Mouse (Mus musculus) hindbrain, embryonic 13.5 days (tissue): ENCODE measurements around the gene 2610528A11Rik. TPM values are rescaled to one million over a fixed set of nuclear protein-coding genes. Genes with fewer than 3 reads are reported as not detected.
"Not testable (repeated sequence)": the region's sequence is repeated elsewhere in the genome, so short reads cannot be mapped to it uniquely, and the experiment has no call there.

ENCODE experiments used
- ATAC-seq: fragments of 200-750 bp; cut with Nextera tagmentation; 2 replicates; pipeline ENCODE4 v1.8.0; 2017; ENCODE audit warnings: moderate TSS enrichment; ENCODE audit not compliant: low FRiP score
- H3K27ac ChIP-seq: fragments of 300-500 bp; sonication (generic); 2 replicates; pipeline ENCODE4 v1.5.1; 2015; ENCODE audit warnings: inconsistent platforms, mild to moderate bottlenecking, moderate library complexity
- H3K27me3 ChIP-seq: fragments of 300-500 bp; sonication (generic); 2 replicates; pipeline ENCODE4 v1.6.1; 2015; ENCODE audit warnings: mild to moderate bottlenecking, inconsistent platforms
- H3K36me3 ChIP-seq: fragments of 300-500 bp; sonication (generic); 2 replicates; pipeline ENCODE4 v1.6.1; 2015; ENCODE audit warnings: mild to moderate bottlenecking, inconsistent platforms
- H3K4me1 ChIP-seq: fragments of 300-500 bp; sonication (generic); replicated peaks from 2 replicates; pipeline ENCODE4 v1.6.1; 2015; ENCODE audit warnings: inconsistent platforms
- H3K4me2 ChIP-seq: fragments of 300-500 bp; sonication (generic); 2 replicates; pipeline ENCODE4 v1.6.1; 2015; ENCODE audit warnings: inconsistent platforms, mild to moderate bottlenecking, moderate library complexity
- H3K4me3 ChIP-seq: fragments of 300-500 bp; sonication (generic); 2 replicates; pipeline ENCODE4 v1.5.1; 2015; ENCODE audit warnings: mild to moderate bottlenecking, inconsistent platforms
- H3K9ac ChIP-seq: fragments of 300-500 bp; sonication (generic); 2 replicates; pipeline ENCODE4 v1.6.1; 2015; ENCODE audit warnings: mild to moderate bottlenecking, inconsistent platforms
- H3K9me3 ChIP-seq: fragments of 300-500 bp; sonication (generic); 2 replicates; pipeline ENCODE4 v1.6.1; 2016; ENCODE audit warnings: inconsistent platforms
- WGBS: fragments of 180-500 bp; shearing (Covaris S2); methylation state at CpG from one replicate; pipeline ENCODE4 v1.1.7; 2015; 5-methylcytosine and 5-hydroxymethylcytosine counted together
- polyA plus RNA-seq: library from polyadenylated mRNA; unstranded; fragments of >200 nt; fragmentation: Nextera tagmentation; extraction: Ambion mirVana; gene quantifications from 2 replicates; pipeline ENCODE4 v1.2.1, GENCODE M21; 2015

The 2610528A11Rik gene
- polyA plus RNA-seq: 0.47 TPM in 1 of 2 replicates, not detected in the other

DNA sequence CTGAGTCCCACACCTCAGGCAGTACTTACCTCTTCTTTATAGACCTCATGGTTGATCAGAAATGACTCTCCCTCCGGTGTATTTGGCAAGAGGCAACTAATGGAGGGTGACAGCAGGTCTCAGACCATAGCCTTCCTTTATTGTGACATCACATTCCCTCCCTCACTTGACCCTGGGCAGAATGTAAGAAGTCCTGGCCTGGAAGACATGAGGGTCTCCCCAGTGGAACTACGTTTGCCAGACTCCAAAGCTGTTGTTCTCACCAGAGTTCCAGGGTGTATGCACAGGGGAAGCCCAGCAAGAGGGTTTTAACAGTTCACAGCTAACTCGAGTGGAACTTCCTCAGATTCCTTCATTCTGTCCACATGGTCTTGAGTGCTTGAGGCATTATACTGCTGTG is at the start of gene 2610528A11Rik:
Gene 2610528A11Rik, minus strand, starts transcription at position 101 of the 400 bp plus-strand sequence.
- no peaks in the 10 kb centered on the region for H3K27me3 ChIP-seq
- 72% methylated on average over 3 of the region's 3 CpGs for WGBS
- no peak within 1 kb of the TSS for H3K4me3 ChIP-seq
- no peak for ATAC-seq
- no peak within 1 kb of the TSS for H3K4me2 ChIP-seq
- no peak within 1 kb of the TSS for H3K27ac ChIP-seq
- H3K4me1 ChIP-seq: no peaks in the 10 kb centered on the region
- no peaks in the 10 kb centered on the region for H3K9me3 ChIP-seq
- H3K9ac ChIP-seq: no peak within 1 kb of the TSS
- H3K36me3 ChIP-seq: peaks cover 10% of the 10 kb centered on the region

GRCm38 (mm10) chr14:37163277-37163956 is 49.6 kb upstream of the 2610528A11Rik start:
- no peaks in the 10 kb centered on the region for H3K4me1 ChIP-seq
- ATAC-seq: no peak
- no peak overlapping the region for H3K4me3 ChIP-seq
- H3K36me3 ChIP-seq: no peaks in the 10 kb centered on the region
- 86% methylated on average over 4 of the region's 4 CpGs for WGBS
- H3K4me2 ChIP-seq: no peak overlapping the region
- no peak overlapping the region for H3K9ac ChIP-seq
- no peak overlapping the region for H3K27ac ChIP-seq
- H3K27me3 ChIP-seq: no peaks in the 10 kb centered on the region
- no peaks in the 10 kb centered on the region for H3K9me3 ChIP-seq

DNA sequence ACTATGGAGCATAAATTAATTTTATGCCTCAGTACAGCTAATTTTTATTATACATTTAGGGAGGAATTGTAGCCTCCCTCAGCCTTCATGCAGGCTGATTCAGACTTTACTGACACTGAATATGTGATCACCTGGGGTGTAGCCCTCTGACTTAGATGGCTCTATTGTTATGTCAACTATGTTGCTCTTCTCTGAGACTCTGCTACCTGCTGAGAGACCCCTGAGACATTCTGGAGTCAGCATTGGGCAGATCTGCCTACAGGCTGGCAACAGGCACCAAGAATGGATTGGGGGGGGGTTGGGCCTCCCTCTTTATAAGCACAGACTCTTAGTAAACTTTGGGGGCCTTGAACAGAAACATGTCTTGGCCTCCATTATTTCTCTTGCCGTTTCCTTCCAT is 40.6 kb upstream of the 2610528A11Rik start:
- no peak for ATAC-seq
- H3K4me3 ChIP-seq: no peak overlapping the region
- WGBS: 96% methylated on average over 1 of the region's 1 CpGs
- H3K9ac ChIP-seq: no peak overlapping the region
- H3K4me1 ChIP-seq: no peaks in the 10 kb centered on the region
- no peaks in the 10 kb centered on the region for H3K36me3 ChIP-seq
- H3K27me3 ChIP-seq: no peaks in the 10 kb centered on the region
- H3K4me2 ChIP-seq: no peak overlapping the region
- H3K27ac ChIP-seq: no peak overlapping the region
- H3K9me3 ChIP-seq: peaks cover 16% of the 10 kb centered on the region

DNA sequence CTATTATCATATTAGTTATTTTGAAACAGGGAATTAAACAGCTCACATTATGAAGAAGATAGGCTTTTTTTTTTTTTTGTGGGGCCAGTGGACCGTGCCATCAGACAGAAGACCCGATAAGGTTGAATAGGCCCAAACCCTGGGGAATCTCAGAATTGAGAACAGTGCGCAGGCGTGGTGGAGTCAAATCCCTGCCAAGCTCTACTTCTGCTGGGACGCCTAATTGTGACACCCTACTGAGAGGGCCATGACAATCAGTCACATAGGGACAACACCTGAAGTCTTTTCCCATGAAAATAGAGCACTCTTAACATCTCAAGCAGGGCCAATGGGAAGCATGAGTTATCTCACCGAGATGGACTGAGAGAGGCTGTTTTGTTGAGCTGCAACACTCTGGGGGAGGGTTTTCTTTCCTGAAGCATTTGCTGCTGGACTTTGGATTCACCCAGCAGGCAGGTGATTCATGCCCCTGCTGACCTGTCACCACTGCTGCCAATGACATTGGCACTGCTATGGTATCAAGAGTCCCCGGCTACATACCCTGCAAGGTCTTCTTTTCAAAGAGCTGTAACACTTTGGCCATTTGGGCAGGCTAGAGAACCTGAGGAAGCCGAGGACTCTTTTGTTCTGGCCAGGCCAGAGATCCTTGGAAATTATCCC is 25.4 kb upstream of the 2610528A11Rik start:
- ATAC-seq: no peak

GRCm38 (mm10) chr14:37137596-37137995 is 23.8 kb upstream of the 2610528A11Rik start:
- H3K27me3 ChIP-seq, H3K27ac ChIP-seq, H3K9ac ChIP-seq, H3K9me3 ChIP-seq, H3K4me3 ChIP-seq, H3K36me3 ChIP-seq, ATAC-seq, H3K4me2 ChIP-seq: not testable (repeated sequence)
- H3K4me1 ChIP-seq: peaks cover 11% of the 10 kb centered on the region
- 91% methylated on average over 3 of the region's 3 CpGs for WGBS

More for the DNA sequence above, 25.4 kb upstream of the 2610528A11Rik start:
- no peak overlapping the region for H3K9ac ChIP-seq
- H3K27ac ChIP-seq: no peak overlapping the region
- no peak overlapping the region for H3K4me3 ChIP-seq
- H3K9me3 ChIP-seq: no peaks in the 10 kb centered on the region
- no peaks in the 10 kb centered on the region for H3K27me3 ChIP-seq
- WGBS: 61% methylated on average over 8 of the region's 8 CpGs
- H3K4me1 ChIP-seq: peaks cover 4% of the 10 kb centered on the region
- no peak overlapping the region for H3K4me2 ChIP-seq
- H3K36me3 ChIP-seq: no peaks in the 10 kb centered on the region

GRCm38 (mm10) chr14:37136110-37136509 is 22.3 kb upstream of the 2610528A11Rik start:
- Histone ChIP-seq H3K36me3 (peaks cover 12% of the 10 kb centered on the region), H3K4me2 (no peak overlapping the region), H3K27ac (no peak overlapping the region), H3K4me1 (peaks cover 11% of the 10 kb centered on the region), H3K9me3 (no peaks in the 10 kb centered on the region), H3K27me3 (no peaks in the 10 kb centered on the region), H3K9ac (no peak overlapping the region), H3K4me3 (no peak overlapping the region)
- 88% methylated on average over 4 of the region's 4 CpGs for WGBS
- ATAC-seq: no peak

GRCm38 (mm10) chr14:37135671-37136070 is 21.8 kb upstream of the 2610528A11Rik start:
- Histone ChIP-seq H3K36me3 (peaks cover 16% of the 10 kb centered on the region), H3K4me2 (peak overlapping the region; percentile 55), H3K27me3 (no peaks in the 10 kb centered on the region), H3K27ac (peak overlapping the region; percentile 69), H3K9ac (peak overlapping the region; percentile 58), H3K4me3 (peak overlapping the region; percentile 90), H3K4me1 (peaks cover 11% of the 10 kb centered on the region), H3K9me3 (no peaks in the 10 kb centered on the region)
- peak; percentile 68 for ATAC-seq
- 2% methylated on average over 10 of the region's 10 CpGs for WGBS

- Histone ChIP-seq H3K27ac (peak within 1 kb of the TSS; percentile 89), H3K9me3 (no peaks in the 10 kb centered on the region), H3K36me3 (peaks cover 21% of the 10 kb centered on the region), H3K4me2 (peak within 1 kb of the TSS; percentile 83), H3K4me1 (peaks cover 11% of the 10 kb centered on the region), H3K9ac (peak within 1 kb of the TSS; percentile 92), H3K27me3 (no peaks in the 10 kb centered on the region), H3K4me3 (peak within 1 kb of the TSS; percentile 90)
- WGBS: under 1% methylated on average over 38 of the region's 38 CpGs
- ATAC-seq: peak; percentile 100
Observed at GRCm38 (mm10) chr14:37135127-37135593, 21.3 kb upstream of the 2610528A11Rik start, which contains the start of gene Ghitm. TSS of gene Ghitm (minus strand) at chr14:37135272.

DNA sequence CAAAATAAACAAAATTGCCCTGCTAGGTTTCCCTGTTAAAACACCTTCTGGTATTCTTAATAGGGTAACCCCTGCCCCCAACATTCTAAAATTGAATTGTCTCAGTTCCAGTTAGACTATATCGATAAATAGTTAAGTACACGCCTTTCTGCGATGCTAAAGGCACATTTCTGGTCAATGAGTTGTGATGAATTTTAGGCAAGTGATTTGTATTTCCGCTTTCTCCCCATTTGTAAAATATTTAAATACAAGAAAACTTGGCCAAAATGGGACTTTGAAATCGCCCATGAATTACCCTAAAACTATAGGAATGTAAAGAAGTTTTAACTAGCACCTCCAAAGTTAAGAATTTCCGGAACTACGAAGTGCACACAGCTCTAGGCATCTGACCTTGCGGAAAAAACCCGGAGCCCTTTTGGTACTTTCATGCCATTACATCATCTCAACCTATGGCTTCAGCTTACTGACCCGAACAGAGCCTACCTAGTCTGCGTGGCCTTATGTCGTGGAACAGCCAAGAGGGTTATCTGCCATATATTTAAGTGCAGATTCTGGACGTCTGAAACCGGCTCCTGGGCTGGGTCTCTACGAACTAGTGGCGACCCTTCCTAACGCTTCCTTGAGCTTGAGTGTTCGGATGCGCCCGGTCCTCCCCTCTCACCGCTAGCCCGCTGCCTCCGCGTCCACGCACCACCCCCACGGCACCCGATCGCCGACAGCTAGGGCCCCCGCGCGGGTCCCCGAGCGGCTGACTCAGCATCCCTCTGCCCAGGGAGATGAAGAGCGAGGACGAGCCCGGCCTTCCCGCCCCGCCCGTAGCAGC is 20.7 kb upstream of the 2610528A11Rik start:
- peak; percentile 26 for ATAC-seq

GRCm38 (mm10) chr14:37127652-37128051 is 13.8 kb upstream of the 2610528A11Rik start:
- Histone ChIP-seq H3K4me3 (no peak overlapping the region), H3K27me3 (no peaks in the 10 kb centered on the region), H3K9me3 (no peaks in the 10 kb centered on the region), H3K4me1 (no peaks in the 10 kb centered on the region), H3K9ac (no peak overlapping the region), H3K36me3 (peaks cover 83% of the 10 kb centered on the region), H3K27ac (no peak overlapping the region), H3K4me2 (no peak overlapping the region)
- ATAC-seq: no peak
- 55% methylated on average over 4 of the region's 4 CpGs for WGBS

More for the DNA sequence above, 20.7 kb upstream of the 2610528A11Rik start:
- peak overlapping the region; percentile 89 for H3K27ac ChIP-seq
- no peaks in the 10 kb centered on the region for H3K27me3 ChIP-seq
- H3K4me1 ChIP-seq: peaks cover 11% of the 10 kb centered on the region
- WGBS: 2% methylated on average over 40 of the region's 40 CpGs
- H3K9me3 ChIP-seq: no peaks in the 10 kb centered on the region
- H3K4me2 ChIP-seq: peak overlapping the region; percentile 83
- H3K9ac ChIP-seq: peak overlapping the region; percentile 92
- H3K4me3 ChIP-seq: peak overlapping the region; percentile 90
- H3K36me3 ChIP-seq: peaks cover 25% of the 10 kb centered on the region

GRCm38 (mm10) chr14:37119233-37119632 is 5.4 kb upstream of the 2610528A11Rik start:
- H3K27ac ChIP-seq: no peak overlapping the region
- H3K4me3 ChIP-seq: no peak overlapping the region
- no peak overlapping the region for H3K9ac ChIP-seq
- peaks cover 47% of the 10 kb centered on the region for H3K36me3 ChIP-seq
- no peaks in the 10 kb centered on the region for H3K4me1 ChIP-seq
- WGBS: 97% methylated on average over 4 of the region's 4 CpGs
- H3K27me3 ChIP-seq: no peaks in the 10 kb centered on the region
- H3K9me3 ChIP-seq: no peaks in the 10 kb centered on the region
- no peak overlapping the region for H3K4me2 ChIP-seq
- ATAC-seq: no peak

DNA sequence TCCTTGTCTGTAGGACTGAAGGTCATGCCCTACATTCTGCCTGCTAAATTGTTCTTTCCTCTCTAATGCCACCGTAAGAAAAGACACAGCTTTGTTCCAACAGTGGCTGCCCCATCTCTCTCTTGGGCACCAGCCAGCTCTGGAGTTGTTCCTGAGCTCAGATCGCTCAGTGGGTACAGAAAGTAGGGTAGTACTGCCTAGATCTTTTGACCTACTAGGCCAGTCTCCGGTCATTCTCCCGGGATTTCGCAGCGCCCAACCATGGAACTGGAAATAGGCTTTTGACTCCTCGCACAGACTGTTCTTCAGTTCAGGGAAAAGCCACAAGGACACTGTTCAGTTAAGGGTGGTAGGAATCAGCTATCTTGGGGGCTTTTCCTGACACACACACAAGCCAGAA is 891 bp downstream of the 2610528A11Rik start:
- no peaks in the 10 kb centered on the region for H3K4me1 ChIP-seq
- ATAC-seq: no peak
- 0 out of 2 replicates have a peak, but pooled peaks cover 2% of the 10 kb centered on the region for H3K36me3 ChIP-seq
- no peaks in the 10 kb centered on the region for H3K9me3 ChIP-seq
- 93% methylated on average over 7 of the region's 7 CpGs for WGBS
- H3K9ac ChIP-seq: no peak overlapping the region
- H3K4me2 ChIP-seq: no peak overlapping the region
- H3K27ac ChIP-seq: no peak overlapping the region
- no peaks in the 10 kb centered on the region for H3K27me3 ChIP-seq
- H3K4me3 ChIP-seq: no peak overlapping the region
